Mouse (Mus musculus) thymus, adult 18-20 months (tissue): Measurements from ENCODE around the gene Krt10.

Experiments
- DNase-seq, 2 experiments: peaks; one replicate each; pipeline ENCODE4 v3.0.0; 2022; ENCODE audit warnings: mixed read lengths in 2 of 2

Gene Krt10

GRCm38 (mm10) chr11:99389264-99389663, at the start of gene Krt10:
TSS of gene Krt10 (minus strand) at chr11:99389364.
- no peak for DNase-seq

GRCm38 (mm10) chr11:99437972-99438371, 48.8 kb upstream of the Krt10 start, which contains the start of gene Krt20:
TSS of gene Krt20 (minus strand) at chr11:99438150.
- no peak for DNase-seq

- no peak for DNase-seq
Observed at GRCm38 (mm10) chr11:99436625-99437024, 47.5 kb upstream of the Krt10 start.

GRCm38 (mm10) chr11:99430670-99431069, 41.5 kb upstream of the Krt10 start:
- no peak for DNase-seq

GRCm38 (mm10) chr11:99422159-99422558, 33.0 kb upstream of the Krt10 start, which contains the start of gene Krt12:
TSS of gene Krt12 (minus strand) at chr11:99422259.
- no peak for DNase-seq

GRCm38 (mm10) chr11:99420586-99420985, 31.4 kb upstream of the Krt10 start:
- no peak for DNase-seq

GRCm38 (mm10) chr11:99417819-99418218, 28.7 kb upstream of the Krt10 start:
- DNase-seq = no peak

- no peak for DNase-seq
Observed at GRCm38 (mm10) chr11:99416902-99417301, 27.7 kb upstream of the Krt10 start.

GRCm38 (mm10) chr11:99414463-99415147, 25.4 kb upstream of the Krt10 start:
- no peak for DNase-seq

- DNase-seq = no peak
Observed at GRCm38 (mm10) chr11:99413247-99413646, 24.1 kb upstream of the Krt10 start.

- no peak for DNase-seq
Observed at GRCm38 (mm10) chr11:99406186-99406585, 17.0 kb upstream of the Krt10 start.

- no peak for DNase-seq
Observed at GRCm38 (mm10) chr11:99399956-99400549, 10.9 kb upstream of the Krt10 start.

- DNase-seq = no peak
Observed at GRCm38 (mm10) chr11:99398832-99399231, 9.7 kb upstream of the Krt10 start.

- DNase-seq = no peak
Observed at GRCm38 (mm10) chr11:99398084-99398483, 8.9 kb upstream of the Krt10 start.

GRCm38 (mm10) chr11:99396661-99397060, 7.5 kb upstream of the Krt10 start:
- no peak for DNase-seq

- no peak for DNase-seq
Observed at GRCm38 (mm10) chr11:99396034-99396433, 6.9 kb upstream of the Krt10 start.

- no peak for DNase-seq
Observed at GRCm38 (mm10) chr11:99392492-99392891, 3.3 kb upstream of the Krt10 start.

- DNase-seq = no peak
Observed at GRCm38 (mm10) chr11:99391375-99391774, 2.2 kb upstream of the Krt10 start.

GRCm38 (mm10) chr11:99390866-99391265, 1.7 kb upstream of the Krt10 start:
- no peak for DNase-seq

GRCm38 (mm10) chr11:99388661-99389060, 503 bp downstream of the Krt10 start:
- no peak for DNase-seq

GRCm38 (mm10) chr11:99385813-99386721, 3.1 kb downstream of the Krt10 start:
- DNase-seq = peak; percentile 58 to 61

GRCm38 (mm10) chr11:99379568-99379967, 9.6 kb downstream of the Krt10 start:
- DNase-seq = peak in 1 of 2 experiments; percentile 17

GRCm38 (mm10) chr11:99374803-99375202, 14.4 kb downstream of the Krt10 start, which contains the start of gene Krt28:
TSS of gene Krt28 (minus strand) at chr11:99374903.
- DNase-seq = no peak
